Mouse (Mus musculus) embryonic facial prominence, embryonic 10.5 days (tissue): ENCODE data around the gene Spz1. TPM values are rescaled to one million over a fixed set of nuclear protein-coding genes. Genes with fewer than 3 reads are reported as not detected.

Source experiments
- DNase-seq: peaks from one replicate; pipeline ENCODE4 v3.0.0-alpha.2; 2017; ENCODE audit warnings: low spot score
- H3K27ac ChIP-seq: fragments of 300-500 bp; sonication (generic); replicated peaks from 2 replicates; pipeline ENCODE4 v1.5.1; 2016; ENCODE audit warnings: mild to moderate bottlenecking
- H3K27me3 ChIP-seq: fragments of 300-500 bp; sonication (generic); replicated peaks from 2 replicates; pipeline ENCODE4 v1.6.1; 2016; ENCODE audit warnings: low read depth, mild to moderate bottlenecking; ENCODE audit not compliant: poor library complexity, severe bottlenecking
- H3K36me3 ChIP-seq: fragments of 300-500 bp; sonication (generic); replicated peaks from 2 replicates; pipeline ENCODE4 v1.6.1; 2016; ENCODE audit warnings: mild to moderate bottlenecking, moderate library complexity
- H3K4me1 ChIP-seq: fragments of 300-500 bp; sonication (generic); 2 replicates; pipeline ENCODE4 v1.6.1; 2016
- H3K4me3 ChIP-seq: fragments of 300-500 bp; sonication (generic); 2 replicates; pipeline ENCODE4 v1.5.1; 2016; ENCODE audit warnings: mild to moderate bottlenecking, moderate library complexity
- H3K9me3 ChIP-seq: fragments of 300-500 bp; sonication (generic); 2 replicates; pipeline ENCODE4 v1.6.1; 2016; ENCODE audit warnings: mild to moderate bottlenecking
- WGBS: fragments of 180-500 bp; shearing (Covaris S2); methylation state at CpG from one replicate; pipeline ENCODE4 v1.1.7; 2016; 5-methylcytosine and 5-hydroxymethylcytosine counted together
- polyA plus RNA-seq: library from polyadenylated mRNA; unstranded; fragments of >200 nt; fragmentation: Nextera tagmentation; extraction: Ambion mirVana; gene quantifications from 2 replicates; pipeline ENCODE4 v1.2.1, GENCODE M21; 2016

Spz1 gene
- polyA plus RNA-seq, 1 experiment from 2014 or later, result not detected

DNA sequence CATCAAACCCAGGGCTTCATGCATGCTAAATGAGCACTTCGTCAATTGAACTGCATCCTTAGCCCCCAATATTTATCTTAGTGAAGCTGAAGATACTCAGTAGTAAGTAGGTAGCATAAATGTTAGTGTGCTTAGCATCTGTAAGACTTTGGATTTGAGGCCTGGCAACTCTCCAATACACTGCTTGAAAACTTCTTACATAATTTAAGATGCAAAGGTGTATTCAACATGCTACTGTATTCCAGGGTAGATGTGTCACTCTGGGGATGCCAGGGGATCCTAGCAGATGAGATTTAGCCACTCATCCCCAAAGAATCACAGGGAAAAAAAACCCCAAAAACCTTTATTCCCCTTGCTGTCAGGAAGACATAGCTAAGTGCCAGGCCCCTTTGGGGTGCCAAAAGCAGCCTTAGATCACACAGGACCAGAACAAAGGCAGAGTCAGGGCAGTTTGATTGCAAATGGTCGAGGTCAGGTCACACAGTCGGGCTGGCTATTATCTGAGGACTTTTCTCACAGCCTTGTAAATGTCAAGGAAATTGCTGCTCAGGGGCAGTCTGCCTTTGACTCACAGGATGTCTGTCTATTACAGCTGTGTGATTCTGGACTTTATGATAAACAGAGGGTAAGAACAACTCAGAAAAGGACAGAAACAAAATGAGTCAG lies 17.9 kb upstream of the Spz1 start:
- Histone ChIP-seq H3K27me3 (peaks cover 5% of the 10 kb centered on the region; the same call in 1 of the 2 replicates), H3K9me3 (no peaks in the 10 kb centered on the region), H3K4me1 (peaks cover 32% of the 10 kb centered on the region), H3K36me3 (no peaks in the 10 kb centered on the region), H3K4me3 (no peak overlapping the region), H3K27ac (peak overlapping the region; percentile 40; the same call in 1 of the 2 replicates)
- 26% methylated on average over 3 of the region's 3 CpGs for WGBS
- DNase-seq, result peak; percentile 25

DNA sequence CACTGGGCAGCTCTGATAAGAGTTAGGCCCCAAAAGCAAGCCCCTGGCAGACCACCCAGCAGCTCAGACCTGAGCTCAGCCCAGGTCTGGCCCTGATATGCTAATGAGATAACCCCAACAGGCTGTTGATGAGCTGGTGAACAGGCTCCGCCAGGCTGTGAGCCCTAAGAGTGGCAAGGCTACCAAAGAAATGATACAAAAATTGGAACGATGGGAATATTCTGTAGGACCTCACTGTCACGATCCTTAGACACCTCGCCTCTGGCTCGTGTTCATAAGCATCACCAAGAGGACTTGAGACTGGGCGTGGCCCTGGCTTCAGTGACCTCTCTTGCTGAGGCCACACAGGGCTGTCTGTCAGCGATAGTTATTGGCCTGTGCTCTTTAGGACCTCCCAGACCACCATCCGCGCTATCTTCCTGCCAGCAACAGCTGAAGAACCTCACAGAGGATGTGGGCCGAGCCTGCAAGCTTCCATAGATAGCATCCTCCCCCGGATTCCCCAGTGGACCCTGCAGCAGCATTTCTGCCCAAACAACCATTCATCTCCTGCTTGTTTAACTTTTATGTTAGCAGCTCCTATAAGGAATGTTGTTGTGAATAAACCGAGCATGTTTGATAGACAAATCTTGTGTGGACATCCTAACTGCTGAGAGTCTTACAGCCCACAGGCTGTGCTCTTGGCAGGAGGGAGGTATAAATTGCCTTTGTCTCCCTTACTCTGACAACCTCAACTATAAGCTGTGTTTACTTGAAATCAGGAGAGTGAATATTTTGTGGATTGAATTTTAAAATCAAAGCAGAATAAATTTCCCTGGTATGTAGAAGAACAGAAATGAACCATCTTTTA lies 17.0 kb upstream of the Spz1 start:
- Histone ChIP-seq H3K4me1 (peaks cover 32% of the 10 kb centered on the region), H3K27ac (peak overlapping the region; percentile 5; the same call in 1 of the 2 replicates), H3K27me3 (peaks cover 5% of the 10 kb centered on the region; the same call in 1 of the 2 replicates), H3K36me3 (no peaks in the 10 kb centered on the region), H3K9me3 (no peaks in the 10 kb centered on the region), H3K4me3 (no peak overlapping the region)
- WGBS, result 40% methylated on average over 12 of the region's 12 CpGs
- peak; percentile 24 for DNase-seq

DNA sequence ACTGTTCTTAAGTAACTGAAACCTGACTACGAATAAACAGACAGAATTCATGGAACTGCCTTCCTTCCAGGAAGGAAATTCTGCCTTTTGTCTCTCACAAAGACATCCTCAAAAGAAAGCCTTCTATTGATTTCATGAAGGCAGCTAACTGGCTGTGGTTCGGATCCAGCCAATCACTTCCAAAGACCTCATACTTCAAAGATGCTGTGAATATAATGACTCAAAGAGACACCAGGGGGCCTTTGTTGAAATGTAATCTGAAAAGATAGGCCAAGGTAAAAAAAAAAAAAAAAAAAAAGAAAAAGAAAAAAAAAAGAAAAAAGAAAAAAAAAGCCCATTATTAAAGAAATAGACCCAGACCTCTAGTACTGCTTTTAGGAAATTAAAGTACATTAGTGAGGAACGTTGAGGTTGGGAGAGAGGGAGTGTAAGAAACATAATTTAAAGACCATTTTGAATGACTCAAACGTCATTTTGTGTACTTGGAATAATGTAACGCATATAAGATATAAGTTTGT lies 16.4 kb upstream of the Spz1 start:
- Histone ChIP-seq H3K27me3 (peaks cover 5% of the 10 kb centered on the region; the same call in 1 of the 2 replicates), H3K4me3 (no peak overlapping the region), H3K9me3 (no peaks in the 10 kb centered on the region), H3K27ac (0 out of 2 replicates have a peak overlapping the region, but pooled peaks have one; percentile 5), H3K4me1 (peaks cover 32% of the 10 kb centered on the region), H3K36me3 (no peaks in the 10 kb centered on the region)
- DNase-seq, result no peak
- WGBS, result 62% methylated on average over 5 of the region's 5 CpGs

- peaks cover 32% of the 10 kb centered on the region for H3K4me1 ChIP-seq
- no peak overlapping the region for H3K4me3 ChIP-seq
- H3K36me3 ChIP-seq, result no peaks in the 10 kb centered on the region
- no peak overlapping the region for H3K27ac ChIP-seq
- H3K9me3 ChIP-seq, result no peaks in the 10 kb centered on the region
- DNase-seq, result no peak
- WGBS, result 61% methylated on average over 3 of the region's 3 CpGs
- H3K27me3 ChIP-seq, result peaks cover 5% of the 10 kb centered on the region; the same call in 1 of the 2 replicates
Observed at GRCm38 (mm10) chr13:92591225-92591624, 15.3 kb upstream of the Spz1 start.

DNA sequence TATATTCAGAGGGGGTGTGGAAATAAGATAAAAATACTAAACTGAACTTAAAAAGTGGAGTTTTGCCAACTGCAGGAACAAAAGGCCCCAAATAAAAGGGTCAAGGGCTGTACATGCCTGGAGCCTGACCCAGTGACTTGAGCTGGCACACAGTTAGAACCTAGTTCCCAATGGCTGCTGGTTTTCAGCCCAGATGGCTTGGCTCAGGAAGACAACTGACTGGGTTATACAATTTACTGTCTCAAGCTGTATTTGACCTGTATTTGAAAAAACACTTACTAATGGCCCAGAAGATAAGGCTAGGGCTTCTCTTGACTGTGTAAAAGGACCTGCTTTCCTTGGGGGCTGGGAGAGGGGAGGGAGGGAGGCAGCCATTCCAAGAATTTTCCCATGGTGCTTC lies 13.3 kb upstream of the Spz1 start:
- Histone ChIP-seq H3K4me1 (peaks cover 18% of the 10 kb centered on the region), H3K4me3 (no peak overlapping the region), H3K9me3 (no peaks in the 10 kb centered on the region), H3K27ac (no peak overlapping the region), H3K36me3 (no peaks in the 10 kb centered on the region), H3K27me3 (no peaks in the 10 kb centered on the region)
- DNase-seq, result no peak

DNA sequence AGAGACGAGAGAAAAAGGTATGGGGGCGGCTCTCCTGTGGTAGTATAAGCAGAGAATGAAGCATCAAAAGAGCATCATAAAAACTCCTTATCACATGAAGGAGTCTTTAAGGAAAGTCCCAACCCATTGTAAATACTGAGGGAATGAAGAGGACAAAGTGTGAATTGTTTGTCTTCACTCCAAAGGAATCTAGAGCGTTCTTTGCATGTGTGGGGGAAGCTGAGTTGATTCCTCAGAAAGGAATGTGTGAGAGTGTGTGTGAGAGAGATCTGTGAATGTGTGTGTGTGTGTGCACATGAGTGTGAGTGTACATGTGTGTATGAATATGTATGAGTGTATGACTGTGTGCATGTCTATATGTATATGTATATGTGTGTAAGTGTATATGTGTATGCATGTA lies 12.7 kb upstream of the Spz1 start:
- Histone ChIP-seq H3K27ac (no peak overlapping the region), H3K36me3 (no peaks in the 10 kb centered on the region), H3K9me3 (no peaks in the 10 kb centered on the region), H3K4me3 (no peak overlapping the region), H3K27me3 (no peaks in the 10 kb centered on the region), H3K4me1 (peaks cover 12% of the 10 kb centered on the region)
- 69% methylated on average over 3 of the region's 3 CpGs for WGBS
- no peak for DNase-seq

DNA sequence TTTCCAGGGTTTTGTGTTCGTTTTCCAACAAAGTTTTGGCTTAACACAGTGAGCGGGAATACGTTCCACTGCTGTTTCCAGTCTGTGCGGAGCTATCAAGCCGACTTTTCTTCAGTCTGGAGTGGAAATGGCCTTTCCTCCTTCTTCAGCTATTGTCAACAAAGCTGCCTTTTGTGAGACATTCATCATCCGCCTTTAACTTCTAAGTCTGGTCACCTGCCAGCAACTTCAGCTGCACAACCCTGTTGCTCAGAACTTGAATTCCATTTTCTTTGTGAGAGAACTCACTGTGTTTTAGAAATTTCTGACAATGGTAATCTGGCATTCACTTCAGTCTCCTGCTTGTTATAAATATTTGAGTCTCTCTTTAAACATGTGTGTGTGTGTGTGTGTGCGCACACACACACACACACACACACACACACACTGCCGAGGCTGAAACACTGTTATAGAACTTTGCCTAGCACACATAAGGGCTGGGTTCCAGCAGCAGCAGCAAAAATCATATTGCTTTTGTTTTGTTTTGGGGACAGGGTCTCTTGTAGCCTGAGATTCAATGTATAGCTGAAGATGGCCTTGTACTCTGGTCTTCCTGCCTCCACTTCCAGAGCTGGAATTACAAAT lies 8.2 kb upstream of the Spz1 start:
- 82% methylated on average over 8 of the region's 8 CpGs for WGBS
- DNase-seq, result no peak
- no peak overlapping the region for H3K27ac ChIP-seq
- peaks cover 4% of the 10 kb centered on the region; the same call in 1 of the 2 replicates for H3K4me1 ChIP-seq
- H3K36me3 ChIP-seq, result no peaks in the 10 kb centered on the region
- H3K4me3 ChIP-seq, result no peak overlapping the region
- H3K9me3 ChIP-seq, result no peaks in the 10 kb centered on the region
- H3K27me3 ChIP-seq, result no peaks in the 10 kb centered on the region

DNA sequence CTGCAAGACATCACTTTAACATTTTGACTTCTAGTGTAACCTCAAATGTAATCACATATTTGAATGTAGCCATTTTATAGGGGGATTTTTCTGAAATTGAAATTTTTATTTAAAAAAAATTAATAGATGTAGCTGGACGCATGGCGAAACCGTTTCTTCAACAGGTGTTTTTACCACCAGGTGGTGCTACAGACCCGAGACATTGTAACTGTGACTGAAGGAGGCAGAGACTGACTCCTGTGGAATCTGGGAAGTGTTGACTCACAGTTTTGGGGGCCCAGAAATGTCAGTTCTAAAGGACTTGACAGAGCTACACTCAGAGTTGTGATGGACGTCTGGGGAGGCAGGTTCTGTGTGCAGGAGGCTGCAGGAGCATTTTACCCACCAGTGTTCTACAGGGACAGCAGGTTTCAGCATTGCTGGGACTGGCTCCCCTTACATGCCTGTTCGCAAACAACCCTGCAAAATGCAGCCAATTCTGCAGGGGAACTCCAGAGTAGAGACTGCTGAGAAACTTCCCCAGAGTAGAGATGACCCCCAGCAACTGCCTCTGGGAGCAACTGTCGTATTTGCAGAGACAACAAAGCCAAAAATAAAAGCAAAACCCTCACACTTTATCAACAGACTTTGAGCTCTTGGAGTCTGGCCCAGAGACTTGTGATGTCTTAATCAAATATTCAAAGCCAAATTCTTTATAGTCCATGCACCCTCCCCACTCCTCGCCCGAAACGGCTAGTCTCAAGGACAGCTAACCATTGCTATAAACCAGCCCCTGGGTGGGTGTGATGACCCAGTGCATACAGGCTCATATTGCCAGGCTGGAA lies 4.5 kb upstream of the Spz1 start:
- 48% methylated on average over 10 of the region's 10 CpGs for WGBS
- Histone ChIP-seq H3K4me3 (no peak overlapping the region), H3K27me3 (no peaks in the 10 kb centered on the region), H3K9me3 (no peaks in the 10 kb centered on the region), H3K27ac (no peak overlapping the region), H3K4me1 (peaks cover 4% of the 10 kb centered on the region; the same call in 1 of the 2 replicates), H3K36me3 (no peaks in the 10 kb centered on the region)
- DNase-seq, result peak; percentile 68

GRCm38 (mm10) chr13:92578210-92578609 lies 2.2 kb upstream of the Spz1 start:
- Histone ChIP-seq H3K27ac (no peak overlapping the region), H3K36me3 (no peaks in the 10 kb centered on the region), H3K4me3 (no peak overlapping the region), H3K4me1 (peaks cover 4% of the 10 kb centered on the region; the same call in 1 of the 2 replicates), H3K9me3 (no peaks in the 10 kb centered on the region), H3K27me3 (no peaks in the 10 kb centered on the region)
- WGBS, result 77% methylated on average over 4 of the region's 4 CpGs
- no peak for DNase-seq

- Histone ChIP-seq H3K4me1 (peaks cover 4% of the 10 kb centered on the region; the same call in 1 of the 2 replicates), H3K27ac (no peak overlapping the region), H3K4me3 (no peak overlapping the region), H3K27me3 (no peaks in the 10 kb centered on the region), H3K36me3 (no peaks in the 10 kb centered on the region), H3K9me3 (no peaks in the 10 kb centered on the region)
- DNase-seq, result no peak
- 76% methylated on average over 6 of the region's 6 CpGs for WGBS
Observed at GRCm38 (mm10) chr13:92576688-92577087, 716 bp upstream of the Spz1 start.

GRCm38 (mm10) chr13:92559429-92559828 lies 16.5 kb downstream of the Spz1 start:
- no peaks in the 10 kb centered on the region for H3K9me3 ChIP-seq
- no peak overlapping the region for H3K4me3 ChIP-seq
- no peak overlapping the region for H3K27ac ChIP-seq
- H3K27me3 ChIP-seq, result no peaks in the 10 kb centered on the region
- no peak for DNase-seq
- 68% methylated on average over 5 of the region's 5 CpGs for WGBS
- peaks cover 19% of the 10 kb centered on the region for H3K4me1 ChIP-seq
- H3K36me3 ChIP-seq, result no peaks in the 10 kb centered on the region

DNA sequence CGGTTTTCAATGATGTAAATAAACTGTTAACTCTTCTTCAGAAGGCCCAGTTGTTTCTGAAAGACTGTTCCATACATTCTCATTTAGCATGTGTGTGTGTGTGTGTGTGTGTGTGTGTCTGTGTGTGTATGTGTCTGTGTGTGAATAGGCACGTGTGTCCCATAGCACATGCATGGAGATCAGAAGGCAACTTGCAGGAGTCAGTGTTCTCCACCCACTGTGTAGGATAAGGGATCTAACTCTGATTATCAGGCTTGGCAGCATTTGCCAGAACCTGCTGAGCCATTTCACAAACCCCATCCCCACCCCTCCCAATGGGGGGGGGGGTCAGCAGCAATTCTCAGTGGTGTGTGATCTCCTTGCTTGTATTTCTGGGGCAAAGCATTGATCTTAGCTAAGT lies 18.7 kb downstream of the Spz1 start:
- 52% methylated on average over 2 of the region's 2 CpGs for WGBS
- no peaks in the 10 kb centered on the region for H3K36me3 ChIP-seq
- H3K9me3 ChIP-seq, result peaks cover 1% of the 10 kb centered on the region; the same call in 1 of the 2 replicates
- DNase-seq, result peak; percentile 13
- H3K4me3 ChIP-seq, result no peak overlapping the region
- no peaks in the 10 kb centered on the region for H3K27me3 ChIP-seq
- H3K27ac ChIP-seq, result peak overlapping the region; percentile 31; the same call in 1 of the 2 replicates
- peaks cover 19% of the 10 kb centered on the region for H3K4me1 ChIP-seq
